Mouse (Mus musculus): Measurements from ENCODE around the gene Irgm1.

DNA sequence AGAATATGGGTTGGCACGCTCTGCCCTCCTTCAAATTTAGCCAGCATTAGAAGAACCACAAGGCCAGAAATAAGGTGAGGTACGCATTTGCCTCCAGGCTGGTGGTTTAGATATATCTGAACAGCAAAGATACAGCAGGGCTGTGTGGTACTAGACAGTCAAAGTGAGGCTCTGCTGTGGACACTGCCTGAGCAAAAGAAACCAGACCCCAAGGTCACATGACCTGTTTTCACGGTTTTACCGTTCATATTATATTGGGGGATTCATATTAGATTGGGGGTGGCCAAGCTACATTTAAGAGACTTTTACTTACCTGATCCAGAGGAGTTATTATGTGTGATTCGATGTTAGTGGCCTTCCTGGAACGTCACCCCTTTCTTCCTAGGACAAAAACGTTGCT lies 702 bp downstream of the Irgm1 start:
- TF ChIP-seq CTCF (IDR thresholded peaks at IDR 0.05; ENCODE audit: borderline replicate concordance, extremely low read depth, insufficient read depth, insufficient read length) (no peak), POLR2A (IDR thresholded peaks at IDR 0.05; ENCODE audit: borderline replicate concordance, extremely low read depth, insufficient read depth, insufficient read length, poor library complexity, severe bottlenecking) (no peak)
